ENCODE assay signal across 10 mouse cellular contexts in the genomic region with DNA sequence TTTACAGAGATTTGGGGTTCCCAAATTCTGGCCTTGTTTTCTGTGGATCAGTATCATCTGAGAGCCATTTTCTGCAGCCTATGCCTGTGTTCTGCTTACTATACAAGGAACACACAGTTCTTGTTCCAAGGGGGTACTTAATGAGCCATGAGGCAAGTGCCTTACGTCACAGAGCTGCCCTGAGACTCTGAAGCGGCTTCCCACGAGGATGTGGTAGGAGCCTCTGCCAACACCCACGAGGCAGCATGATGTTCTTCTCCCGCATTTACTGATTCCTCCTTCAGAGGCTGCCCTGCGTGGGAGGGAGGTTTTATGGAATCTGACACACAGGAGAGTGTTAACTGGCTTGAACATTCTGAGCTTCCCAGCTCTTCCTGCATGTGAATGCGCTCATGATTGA.
DNase-seq lines count a peak whose midpoint lies in the region; ATAC-seq and TF ChIP-seq lines count a peak whose summit lies in the region.
"Had no signal": no experiment of that assay in that cellular context is flagged by ENCODE, and none has a peak within 500 bp of the region (broad histone marks: within the 10 kb centered on the region; RNA-seq: fewer than 3 reads in every experiment).

No protein-coding gene starts in this region.

- ATAC-seq in heart, embryonic 12.5 days (ENCODE audit: insufficient number of reproducible peaks, low FRiP score), result no peak
- ATAC-seq in Patski, result peak; percentile 54
- no peak for ATAC-seq in forebrain, embryonic 11.5 days (replicated peaks; ENCODE audit: low FRiP score)
- ATAC-seq in erythroid progenitor cell, adult 5-6 weeks (replicated peaks; ENCODE audit: low FRiP score, poor library complexity, severe bottlenecking), result no peak

- H3K9ac ChIP-seq in heart, embryonic 12.5 days, result no peak overlapping the region
- no peak overlapping the region for H3K9ac ChIP-seq in forebrain, embryonic 11.5 days (ENCODE audit: low read length)
- H3K9ac ChIP-seq: embryonic facial prominence, embryonic 15.5 days had no signal

- intact Hi-C loops in left cerebral cortex, postnatal 25 days (cut with DNase I), result loop anchor here (10.0 kb wide), 1 partner anchor 615 kb away; no protein-coding TSS in a partner anchor

- H3K4me2 ChIP-seq in heart, embryonic 12.5 days, result no peak overlapping the region
- no peak overlapping the region for H3K4me2 ChIP-seq in forebrain, embryonic 11.5 days (ENCODE audit: low read depth, low read length, severe bottlenecking)
- H3K4me2 ChIP-seq: embryonic facial prominence, embryonic 15.5 days had no signal

- POLR2A ChIA-PET in Patski (lab: Charles Lee), result no interaction called here

- in situ Hi-C loops in Patski (cut with MboI; ENCODE audit: low pct_unique_long_range_greater_than_20kb), result no loop called here

- H3K36me3 ChIP-seq in heart, embryonic 12.5 days, result no peaks in the 10 kb centered on the region
- no peaks in the 10 kb centered on the region for H3K36me3 ChIP-seq in thymus, adult 2 months (ENCODE audit: control insufficient read depth, insufficient read depth, low read length)
- no peaks in the 10 kb centered on the region for H3K36me3 ChIP-seq in forebrain, embryonic 11.5 days (ENCODE audit: control insufficient read depth, insufficient read depth, low read length)
- H3K36me3 ChIP-seq: embryonic facial prominence, embryonic 15.5 days had no signal

- no peaks in the 10 kb centered on the region for H3K4me1 ChIP-seq in heart, embryonic 12.5 days (replicated peaks)
- H3K4me1 ChIP-seq in thymus, adult 2 months (replicated peaks; ENCODE audit: control insufficient read depth, insufficient read depth, low read length), result no peaks in the 10 kb centered on the region
- no peaks in the 10 kb centered on the region for H3K4me1 ChIP-seq in forebrain, embryonic 11.5 days (replicated peaks; ENCODE audit: control insufficient read depth, insufficient read depth, low read length)
- H3K4me1 ChIP-seq: embryonic facial prominence, embryonic 15.5 days had no signal

- 53% methylated on average over 7 of the region's 7 CpGs for WGBS in heart, embryonic 12.5 days
- WGBS in thymus, adult 2 months, result 71% methylated on average over 7 of the region's 7 CpGs
- 69% methylated on average over 7 of the region's 7 CpGs for WGBS in forebrain, embryonic 11.5 days

- no peak for TF ChIP-seq CTCF in Patski (IDR thresholded peaks at IDR 0.05)
- no peak for TF ChIP-seq CTCF in thymus, adult 2 months (IDR thresholded peaks at IDR 0.05; ENCODE audit: borderline replicate concordance, control insufficient read depth, extremely low read depth, insufficient read depth, low read length, poor library complexity)

- CTCF ChIA-PET in Patski (lab: Charles Lee), result no interaction called here

- H3K27ac ChIP-seq in heart, embryonic 12.5 days (ENCODE audit: poor library complexity, severe bottlenecking), result no peak overlapping the region
- H3K27ac ChIP-seq in thymus, adult 2 months (ENCODE audit: control insufficient read depth, insufficient read depth, low read length), result no peak overlapping the region
- no peak overlapping the region for H3K27ac ChIP-seq in forebrain, embryonic 11.5 days (ENCODE audit: low read depth, low read length)
- H3K27ac ChIP-seq: embryonic facial prominence, embryonic 15.5 days had no signal

- no peaks in the 10 kb centered on the region for H3K27me3 ChIP-seq in heart, embryonic 12.5 days (replicated peaks)
- peaks cover 39% of the 10 kb centered on the region for H3K27me3 ChIP-seq in Patski
- H3K27me3 ChIP-seq in thymus, adult 2 months (ENCODE audit: control insufficient read depth, insufficient read depth, low read length), result no peaks in the 10 kb centered on the region
- H3K27me3 ChIP-seq in forebrain, embryonic 11.5 days (ENCODE audit: control insufficient read depth, insufficient read depth, low read length), result no peaks in the 10 kb centered on the region
- H3K27me3 ChIP-seq: embryonic facial prominence, embryonic 15.5 days had no signal

- DNase-seq in heart, adult 18-20 months, result peak; percentile 29 to 56
- DNase-seq in Patski (ENCODE audit: low read depth, low spot score), result no peak
- DNase-seq in frontal cortex, adult 2 months (ENCODE audit: extremely low spot score in 1 of 2, low spot score in 1 of 2), result peak; percentile 4 to 34
- peak; percentile 19 to 30 for DNase-seq in left cerebral cortex, postnatal 25 days (ENCODE audit: low spot score in 2 of 2)
- no peak for DNase-seq in thymus, adult 2 months
- DNase-seq in forebrain, embryonic 11.5 days (ENCODE audit: low spot score), result no peak

- no peaks in the 10 kb centered on the region for H3K9me3 ChIP-seq in heart, embryonic 12.5 days (replicated peaks)
- no peaks in the 10 kb centered on the region for H3K9me3 ChIP-seq in forebrain, embryonic 11.5 days (ENCODE audit: control insufficient read depth, low read length)
- H3K9me3 ChIP-seq: embryonic facial prominence, embryonic 15.5 days had no signal

- no peak for TF ChIP-seq POLR2A in thymus, adult 2 months (IDR thresholded peaks at IDR 0.05; ENCODE audit: control insufficient read depth, extremely low read depth, insufficient read depth, low read length, poor library complexity)

- H3K4me3 ChIP-seq in heart, embryonic 12.5 days, result no peak overlapping the region
- H3K4me3 ChIP-seq in thymus, adult 2 months (ENCODE audit: control insufficient read depth, insufficient read depth, low read length), result no peak overlapping the region
- H3K4me3 ChIP-seq in forebrain, embryonic 11.5 days (ENCODE audit: low read depth, low read length), result no peak overlapping the region
- H3K4me3 ChIP-seq: embryonic facial prominence, embryonic 15.5 days; myocyte had no signal

Comparison
In these comparisons a context has a peak if more than half of its experiments do, and no peak if none do; other contexts are left out.
1. DNase-seq: peak in heart, adult 18-20 months (2 of 2), frontal cortex, adult 2 months (2 of 2) and left cerebral cortex, postnatal 25 days (2 of 2); none in Patski (single experiment), thymus, adult 2 months (single experiment) and forebrain, embryonic 11.5 days (single experiment).